Mouse (Mus musculus): Measurements from ENCODE around the gene Elane. TPM values are rescaled to one million over a fixed set of nuclear protein-coding genes. Genes with fewer than 3 reads are reported as not detected.

The Elane gene
- total and polyA plus RNA-seq, 2 experiments from 2014 or later, result not detected

DNA sequence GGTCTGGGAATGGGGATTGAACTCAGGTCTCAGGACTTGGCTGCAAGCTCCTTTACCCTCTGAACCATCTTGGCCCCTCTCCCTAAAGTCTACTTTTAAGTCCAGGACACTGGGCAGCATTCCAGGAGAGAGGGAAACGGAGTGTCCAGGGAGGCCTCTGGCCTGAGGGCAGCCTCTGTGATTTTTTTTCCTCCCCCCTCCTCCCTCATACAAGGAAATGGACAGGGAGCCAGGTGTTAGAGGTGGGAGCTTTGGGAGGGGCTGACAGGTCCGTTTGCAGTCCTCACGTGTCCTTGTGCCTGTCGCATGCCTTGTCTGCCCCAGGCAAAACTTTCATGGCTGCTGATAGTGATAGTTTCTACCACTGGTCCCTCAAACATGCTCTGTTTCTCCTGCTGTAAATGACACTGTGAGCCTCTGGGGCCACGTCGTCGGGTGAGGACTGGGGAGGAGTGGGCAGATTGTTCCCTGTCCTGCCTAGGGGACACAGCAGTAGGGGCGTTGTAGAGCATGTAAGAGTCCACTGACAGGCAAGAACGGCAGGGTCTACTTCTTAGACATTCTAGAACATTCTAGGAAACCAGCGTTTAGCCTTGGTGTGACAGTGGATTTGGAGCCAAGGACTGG, 50.4 kb downstream of the Elane start:
- no peak for ATAC-seq (ENCODE audit: low FRiP score)
- no peak for TF ChIP-seq CTCF (IDR thresholded peaks at IDR 0.05)

DNA sequence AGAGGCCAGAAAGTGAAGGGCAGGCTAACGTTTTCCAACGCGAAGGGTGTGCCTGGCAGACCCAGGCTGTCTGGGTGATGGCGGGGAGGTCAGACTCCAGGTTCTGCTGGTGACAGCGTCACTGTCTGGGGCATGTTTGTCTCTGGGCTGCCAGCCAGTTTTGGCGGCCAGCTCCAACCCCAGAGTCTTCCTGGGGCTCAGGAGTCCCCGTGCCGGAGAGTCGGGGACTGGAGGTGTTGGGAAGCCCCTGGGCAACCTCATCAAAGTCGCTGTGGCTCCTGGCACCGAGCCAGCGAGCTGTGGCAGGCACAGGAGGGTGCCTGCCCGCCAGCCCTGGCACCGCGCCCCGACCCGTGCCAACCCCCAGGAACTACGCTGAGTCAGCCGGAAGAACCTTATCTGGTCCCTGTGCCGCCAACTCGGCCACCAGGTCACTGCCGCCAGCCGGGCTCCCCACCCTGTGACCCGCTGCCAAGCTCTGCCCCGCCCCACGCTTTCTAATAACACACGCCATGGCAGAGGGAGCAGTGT, 50.9 kb downstream of the Elane start:
- TF ChIP-seq CTCF (IDR thresholded peaks at IDR 0.05), result no peak
- no peak for ATAC-seq (ENCODE audit: low FRiP score)
- Histone ChIP-seq H3K27me3 (ENCODE audit: insufficient read depth, low read length) (no peaks in the 10 kb centered on the region), H3K4me1 (ENCODE audit: insufficient read depth, low read length) (no peaks in the 10 kb centered on the region), H3K4me2 (ENCODE audit: low read depth, low read length, poor library complexity, severe bottlenecking) (no peak overlapping the region), H3K27ac (ENCODE audit: low read depth, low read length) (no peak overlapping the region), H3K9me3 (ENCODE audit: low read length) (no peaks in the 10 kb centered on the region), H3K9ac (replicated peaks; ENCODE audit: low read length, poor library complexity, severe bottlenecking) (no peak overlapping the region), H3K36me3 (ENCODE audit: insufficient read depth, low read length) (peaks cover 13% of the 10 kb centered on the region; the same call in 1 of the 2 replicates), H3K4me3 (ENCODE audit: low read depth, low read length) (no peak overlapping the region)
- 56% methylated on average over 27 of the region's 27 CpGs for WGBS
- DNase-seq (ENCODE audit: low spot score), result peak; percentile 47

More for the DNA sequence above, 50.4 kb downstream of the Elane start:
- no peak overlapping the region for H3K27ac ChIP-seq (ENCODE audit: low read depth, low read length)
- no peaks in the 10 kb centered on the region for H3K27me3 ChIP-seq (ENCODE audit: insufficient read depth, low read length)
- no peak for DNase-seq (ENCODE audit: low spot score)
- no peaks in the 10 kb centered on the region for H3K4me1 ChIP-seq (ENCODE audit: insufficient read depth, low read length)
- 70% methylated on average over 10 of the region's 10 CpGs for WGBS
- H3K4me3 ChIP-seq (ENCODE audit: low read depth, low read length), result no peak overlapping the region
- no peaks in the 10 kb centered on the region for H3K9me3 ChIP-seq (ENCODE audit: low read length)
- peaks cover 18% of the 10 kb centered on the region; the same call in 1 of the 2 replicates for H3K36me3 ChIP-seq (ENCODE audit: insufficient read depth, low read length)
- H3K9ac ChIP-seq (replicated peaks; ENCODE audit: low read length, poor library complexity, severe bottlenecking), result no peak overlapping the region
- no peak overlapping the region for H3K4me2 ChIP-seq (ENCODE audit: low read depth, low read length, poor library complexity, severe bottlenecking)

Small RNAs within 50 kb of the gene (microRNA-seq; reads per million reads assigned to microRNA genes)
- not detected for gene Mir6910 (ENCODE audit: borderline number of aligned reads)

Other genes with a start within 250 kb of the Elane start
Only the 30 nearest of the 34 such genes appear.
- 80.9 and 85.9 TPM in 2 replicates for gene Tpgs1, start 216.9 kb upstream of the Elane start, total RNA-seq (2014; rRNA removed)
- gene Tpgs1, start 216.9 kb upstream of the Elane start, polyA plus RNA-seq (2015; fragmentation: Nextera tagmentation; extraction: Ambion mirVana), result 139 and 146 TPM in 2 replicates
- 65.8 and 99.4 TPM in 2 replicates for gene Cdc34, start 204.1 kb upstream of the Elane start, total RNA-seq (2014; rRNA removed)
- 72.5 and 75.2 TPM in 2 replicates for gene Cdc34, start 204.1 kb upstream of the Elane start, polyA plus RNA-seq (2015; fragmentation: Nextera tagmentation; extraction: Ambion mirVana)
- gene Gzmm, start 197.2 kb upstream of the Elane start, total RNA-seq (2014; rRNA removed), result 0.66 and 0.85 TPM in 2 replicates
- gene Gzmm, start 197.2 kb upstream of the Elane start, polyA plus RNA-seq (2015; fragmentation: Nextera tagmentation; extraction: Ambion mirVana), result 1.2 and 1.4 TPM in 2 replicates
- gene Bsg, start 181.8 kb upstream of the Elane start, total RNA-seq (2014; rRNA removed), result 1,054 and 1,082 TPM in 2 replicates
- 1,042 and 1,135 TPM in 2 replicates for gene Bsg, start 181.8 kb upstream of the Elane start, polyA plus RNA-seq (2015; fragmentation: Nextera tagmentation; extraction: Ambion mirVana)
- gene Hcn2, start 169.6 kb upstream of the Elane start, total RNA-seq (2014; rRNA removed), result 60.9 and 66.1 TPM in 2 replicates
- gene Hcn2, start 169.6 kb upstream of the Elane start, polyA plus RNA-seq (2015; fragmentation: Nextera tagmentation; extraction: Ambion mirVana), result 5.0 TPM in 2 replicates
- gene Polrmt, start 139.7 kb upstream of the Elane start, total RNA-seq (2014; rRNA removed), result 42.0 and 43.2 TPM in 2 replicates
- 32.5 and 37.4 TPM in 2 replicates for gene Polrmt, start 139.7 kb upstream of the Elane start, polyA plus RNA-seq (2015; fragmentation: Nextera tagmentation; extraction: Ambion mirVana)
- gene Fgf22, start 131.2 kb upstream of the Elane start, total RNA-seq (2014; rRNA removed), result 1.7 and 2.2 TPM in 2 replicates
- 3.1 and 4.0 TPM in 2 replicates for gene Fgf22, start 131.2 kb upstream of the Elane start, polyA plus RNA-seq (2015; fragmentation: Nextera tagmentation; extraction: Ambion mirVana)
- 79.6 and 107 TPM in 2 replicates for gene Rnf126, start 119.3 kb upstream of the Elane start, total RNA-seq (2014; rRNA removed)
- 121 and 134 TPM in 2 replicates for gene Rnf126, start 119.3 kb upstream of the Elane start, polyA plus RNA-seq (2015; fragmentation: Nextera tagmentation; extraction: Ambion mirVana)
- gene Fstl3, start 109.0 kb upstream of the Elane start, total RNA-seq (2014; rRNA removed), result 3.3 and 3.4 TPM in 2 replicates
- 3.0 and 3.9 TPM in 2 replicates for gene Fstl3, start 109.0 kb upstream of the Elane start, polyA plus RNA-seq (2015; fragmentation: Nextera tagmentation; extraction: Ambion mirVana)
- gene Prss57, start 95.3 kb upstream of the Elane start, total RNA-seq (2014; rRNA removed), result 1.1 TPM in 1 of 2 replicates, not detected in the other
- 0.09 and 0.25 TPM in 2 replicates for gene Prss57, start 95.3 kb upstream of the Elane start, polyA plus RNA-seq (2015; fragmentation: Nextera tagmentation; extraction: Ambion mirVana)
- gene Palm, start 92.7 kb upstream of the Elane start, total RNA-seq (2014; rRNA removed), result 161 and 165 TPM in 2 replicates
- gene Palm, start 92.7 kb upstream of the Elane start, polyA plus RNA-seq (2015; fragmentation: Nextera tagmentation; extraction: Ambion mirVana), result 302 and 308 TPM in 2 replicates
- 0.24 TPM in 1 of 2 replicates, not detected in the other for gene Misp, start 65.3 kb upstream of the Elane start, total RNA-seq (2014; rRNA removed)
- gene Misp, start 65.3 kb upstream of the Elane start, polyA plus RNA-seq (2015; fragmentation: Nextera tagmentation; extraction: Ambion mirVana), result 0.18 and 0.27 TPM in 2 replicates
- gene Ptbp1, start 31.8 kb upstream of the Elane start, total RNA-seq (2014; rRNA removed), result 114 and 119 TPM in 2 replicates
- 46.2 and 49.7 TPM in 2 replicates for gene Ptbp1, start 31.8 kb upstream of the Elane start, polyA plus RNA-seq (2015; fragmentation: Nextera tagmentation; extraction: Ambion mirVana)
- 5.9 and 7.5 TPM in 2 replicates for gene Prtn3, start 11.8 kb upstream of the Elane start, total RNA-seq (2014; rRNA removed)
- gene Prtn3, start 11.8 kb upstream of the Elane start, polyA plus RNA-seq (2015; fragmentation: Nextera tagmentation; extraction: Ambion mirVana), result 11.7 and 14.6 TPM in 2 replicates
- 494 and 539 TPM in 2 replicates for gene Plppr3, start 11.6 kb upstream of the Elane start, total RNA-seq (2014; rRNA removed)
- gene Plppr3, start 11.6 kb upstream of the Elane start, polyA plus RNA-seq (2015; fragmentation: Nextera tagmentation; extraction: Ambion mirVana), result 350 and 358 TPM in 2 replicates
- gene Cfd, start 4.6 kb downstream of the Elane start, total RNA-seq (2014; rRNA removed), result not detected in 2 replicates
- gene Cfd, start 4.6 kb downstream of the Elane start, polyA plus RNA-seq (2015; fragmentation: Nextera tagmentation; extraction: Ambion mirVana), result not detected in 2 replicates
- gene Med16, start 22.7 kb downstream of the Elane start, total RNA-seq (2014; rRNA removed), result 75.9 and 79.6 TPM in 2 replicates
- 54.9 and 55.3 TPM in 2 replicates for gene Med16, start 22.7 kb downstream of the Elane start, polyA plus RNA-seq (2015; fragmentation: Nextera tagmentation; extraction: Ambion mirVana)
- gene Gm26602, start 24.6 kb downstream of the Elane start, total RNA-seq (2014; rRNA removed), result not detected in 2 replicates
- gene Gm26602, start 24.6 kb downstream of the Elane start, polyA plus RNA-seq (2015; fragmentation: Nextera tagmentation; extraction: Ambion mirVana), result 7.4 and 17.3 TPM in 2 replicates
- gene Kiss1r, start 30.7 kb downstream of the Elane start, total RNA-seq (2014; rRNA removed), result 6.1 and 9.6 TPM in 2 replicates
- 4.4 and 5.5 TPM in 2 replicates for gene Kiss1r, start 30.7 kb downstream of the Elane start, polyA plus RNA-seq (2015; fragmentation: Nextera tagmentation; extraction: Ambion mirVana)
- 108 and 118 TPM in 2 replicates for gene R3hdm4, start 35.0 kb downstream of the Elane start, total RNA-seq (2014; rRNA removed)
- gene R3hdm4, start 35.0 kb downstream of the Elane start, polyA plus RNA-seq (2015; fragmentation: Nextera tagmentation; extraction: Ambion mirVana), result 301 and 323 TPM in 2 replicates
- gene Arid3a, start 40.8 kb downstream of the Elane start, total RNA-seq (2014; rRNA removed), result 9.0 and 9.5 TPM in 2 replicates
- gene Arid3a, start 40.8 kb downstream of the Elane start, polyA plus RNA-seq (2015; fragmentation: Nextera tagmentation; extraction: Ambion mirVana), result 3.1 and 3.3 TPM in 2 replicates
- gene Wdr18, start 73.9 kb downstream of the Elane start, total RNA-seq (2014; rRNA removed), result 72.6 and 87.6 TPM in 2 replicates
- 102 and 116 TPM in 2 replicates for gene Wdr18, start 73.9 kb downstream of the Elane start, polyA plus RNA-seq (2015; fragmentation: Nextera tagmentation; extraction: Ambion mirVana)
- 0.42 and 2.2 TPM in 2 replicates for gene Grin3b, start 84.5 kb downstream of the Elane start, total RNA-seq (2014; rRNA removed)
- 0.11 and 0.21 TPM in 2 replicates for gene Grin3b, start 84.5 kb downstream of the Elane start, polyA plus RNA-seq (2015; fragmentation: Nextera tagmentation; extraction: Ambion mirVana)
- 134 and 172 TPM in 2 replicates for gene Tmem259, start 98.1 kb downstream of the Elane start, total RNA-seq (2014; rRNA removed)
- 26.2 and 29.3 TPM in 2 replicates for gene Tmem259, start 98.1 kb downstream of the Elane start, polyA plus RNA-seq (2015; fragmentation: Nextera tagmentation; extraction: Ambion mirVana)
- 14.8 and 19.5 TPM in 2 replicates for gene Cnn2, start 102.3 kb downstream of the Elane start, total RNA-seq (2014; rRNA removed)
- 12.6 and 12.8 TPM in 2 replicates for gene Cnn2, start 102.3 kb downstream of the Elane start, polyA plus RNA-seq (2015; fragmentation: Nextera tagmentation; extraction: Ambion mirVana)
- gene Abca7, start 110.2 kb downstream of the Elane start, total RNA-seq (2014; rRNA removed), result 9.3 TPM in 2 replicates
- gene Abca7, start 110.2 kb downstream of the Elane start, polyA plus RNA-seq (2015; fragmentation: Nextera tagmentation; extraction: Ambion mirVana), result 1.7 and 1.9 TPM in 2 replicates
- gene Arhgap45, start 130.4 kb downstream of the Elane start, total RNA-seq (2014; rRNA removed), result 1.7 and 2.4 TPM in 2 replicates
- 1.2 and 1.6 TPM in 2 replicates for gene Arhgap45, start 130.4 kb downstream of the Elane start, polyA plus RNA-seq (2015; fragmentation: Nextera tagmentation; extraction: Ambion mirVana)
- 66.4 and 76.0 TPM in 2 replicates for gene Polr2e, start 153.5 kb downstream of the Elane start, total RNA-seq (2014; rRNA removed)
- gene Polr2e, start 153.5 kb downstream of the Elane start, polyA plus RNA-seq (2015; fragmentation: Nextera tagmentation; extraction: Ambion mirVana), result 126 and 135 TPM in 2 replicates
- gene Gpx4, start 160.9 kb downstream of the Elane start, total RNA-seq (2014; rRNA removed), result 350 TPM in 2 replicates
- gene Gpx4, start 160.9 kb downstream of the Elane start, polyA plus RNA-seq (2015; fragmentation: Nextera tagmentation; extraction: Ambion mirVana), result 635 and 741 TPM in 2 replicates
- 24.3 TPM in 2 replicates for gene Sbno2, start 219.3 kb downstream of the Elane start, total RNA-seq (2014; rRNA removed)
- gene Sbno2, start 219.3 kb downstream of the Elane start, polyA plus RNA-seq (2015; fragmentation: Nextera tagmentation; extraction: Ambion mirVana), result 7.6 TPM in 2 replicates

Data from midbrain, postnatal 0 days (tissue).